Mouse (Mus musculus) Patski (cell line): ENCODE data around the gene Neurod2. TPM values are rescaled to one million over a fixed set of nuclear protein-coding genes. Genes with fewer than 3 reads are reported as not detected.

Experiments used
- ATAC-seq: fragments of 100-300 bp; one replicate; pipeline ENCODE4 v1.8.0; 2021
- CTCF ChIA-PET: fragments of 350-600 bp; sonication (Branson Sonifier 250); formaldehyde crosslinking; loops from one replicate; lab custom pipeline; 2022; ENCODE audit warnings: inconsistent platforms; lab: Charles Lee
- POLR2A ChIA-PET: fragments of 350-600 bp; sonication (Branson Sonifier 250); formaldehyde crosslinking; loops from one replicate; lab custom pipeline; 2022; ENCODE audit warnings: antibody characterized with exemption, inconsistent platforms; lab: Charles Lee
- DNase-seq: peaks from one replicate; pipeline ENCODE4 v3.0.0-alpha.2; 2011; ENCODE audit warnings: low read depth, low spot score
- H3K27me3 ChIP-seq: fragments of 371-371 bp; one replicate; pipeline ENCODE4 v1.5.1; 2021
- CTCF ChIP-seq: fragments of 100-300 bp; IDR thresholded peaks from one replicate; pipeline ENCODE4 v1.5.1; 2021
- in situ Hi-C: fragments of 300-500 bp; cut with MboI; formaldehyde crosslinking; loops from 3 replicates; pipeline ENCODE4 v1.11.1; 2018; ENCODE audit warnings: low pct_unique_long_range_greater_than_20kb, mixed read lengths
- polyA plus RNA-seq: library from polyadenylated mRNA; unstranded; gene quantifications from one replicate; pipeline ENCODE4 v1.2.3, GENCODE M21; 2021

Gene Neurod2
- polyA plus RNA-seq, result not detected

DNA sequence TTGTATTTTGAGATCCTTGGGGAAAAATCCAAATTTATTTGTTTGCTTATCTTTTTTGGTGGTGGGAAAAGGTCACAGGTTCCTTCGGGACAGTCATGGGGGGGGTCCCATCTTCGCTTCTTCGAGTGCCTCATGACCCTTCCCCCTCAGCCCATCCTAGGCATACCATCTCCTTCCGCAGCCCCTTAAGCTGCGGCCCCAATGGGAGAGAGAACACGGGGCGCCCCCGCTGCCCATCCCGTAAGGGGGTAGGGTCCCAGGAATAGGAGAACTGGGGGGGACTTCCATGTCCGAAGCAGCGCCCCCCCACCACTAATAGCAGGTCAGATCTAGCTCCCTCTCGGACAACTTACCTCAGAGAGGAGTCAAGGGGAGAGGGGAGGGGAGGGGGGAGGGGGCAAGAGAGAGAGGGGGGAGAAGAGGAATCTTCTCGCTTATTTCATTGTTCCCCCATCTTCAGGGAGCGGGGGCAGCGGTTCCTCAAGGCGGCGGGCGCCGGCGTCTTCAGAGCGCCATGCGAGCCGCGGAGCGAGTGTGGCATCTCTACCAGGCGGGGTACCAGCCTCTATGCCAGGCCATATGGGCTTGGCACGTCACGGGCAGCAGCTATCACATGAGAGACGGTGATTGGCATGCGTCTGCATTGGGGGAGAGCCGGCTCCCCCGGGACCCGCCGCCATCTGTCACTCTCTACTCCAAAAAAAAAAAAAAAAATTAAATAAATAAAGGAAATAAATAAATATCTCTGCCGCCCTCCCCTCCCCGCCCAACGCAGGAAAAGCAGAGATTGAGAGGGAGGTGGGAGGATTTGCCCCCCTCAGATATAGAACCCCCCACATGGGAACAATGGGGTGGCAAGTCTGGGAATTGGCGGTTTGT lies at the start of gene Neurod2:
Neurod2 (minus strand) TSS at position 568 of the 879 bp plus-strand sequence.
- peaks cover 89% of the 10 kb centered on the region for H3K27me3 ChIP-seq
- in situ Hi-C loops, result no loop called here
- TF ChIP-seq CTCF, result no peak
- DNase-seq (no peak), ATAC-seq (no peak)
- ChIA-PET CTCF (no interaction called here), POLR2A (interaction anchor here (1.1 kb wide), 1 partner anchor 10 kb away, joined by 3 read pairs; no protein-coding TSS in a partner anchor)

DNA sequence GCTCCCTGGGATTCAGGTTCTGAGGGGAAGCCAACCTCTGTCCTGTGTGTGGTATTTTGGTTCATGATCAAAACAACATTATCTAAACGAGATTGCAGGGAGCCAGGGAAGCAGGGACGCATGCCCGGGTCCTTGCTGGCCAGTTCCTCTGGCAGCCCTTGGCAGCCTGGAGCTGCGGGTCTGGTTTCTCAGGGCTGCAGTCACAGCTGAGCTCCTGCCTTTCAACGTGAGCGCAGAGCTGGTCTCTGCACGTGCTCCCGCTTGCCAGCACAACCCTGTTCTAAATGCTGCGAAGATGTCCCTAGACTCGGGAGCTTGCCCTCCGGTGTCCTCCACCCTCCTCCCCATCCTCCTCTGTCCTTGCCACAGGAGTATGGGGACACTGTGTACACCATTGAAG lies 48.3 kb upstream of the Neurod2 start:
- TF ChIP-seq CTCF, result no peak
- DNase-seq (no peak), ATAC-seq (no peak)
- ChIA-PET CTCF (interaction anchor here (1.0 to 2.4 kb wide), 3 partner anchors 11 to 35 kb away, joined by 3 to 10 read pairs (median 7); no protein-coding TSS in a partner anchor), POLR2A (no interaction called here)
- in situ Hi-C loops, result no loop called here
- H3K27me3 ChIP-seq, result no peaks in the 10 kb centered on the region

DNA sequence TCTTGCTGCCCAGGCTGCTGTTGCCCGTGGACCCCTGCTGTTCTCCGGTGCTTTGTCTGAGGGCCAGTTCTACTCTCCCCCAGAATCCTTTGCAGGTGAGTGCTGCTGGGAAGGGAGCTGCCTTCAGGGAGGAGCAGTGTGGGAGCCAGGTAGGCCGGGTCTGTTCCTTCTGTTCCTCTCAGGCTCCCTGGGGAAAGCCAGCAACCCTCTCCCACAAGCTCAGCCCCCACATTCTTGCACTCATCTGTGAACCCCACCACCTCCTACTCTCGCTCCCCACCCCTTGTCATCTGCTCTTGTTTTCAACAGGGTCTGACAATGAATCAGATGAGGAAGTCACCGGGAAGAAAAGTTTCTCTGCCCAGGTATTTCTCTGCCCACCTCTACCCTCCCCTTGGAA lies 47.3 kb upstream of the Neurod2 start:
- CTCF ChIA-PET, result interaction anchor here (1.0 to 2.4 kb wide), 3 partner anchors 10 to 34 kb away, joined by 3 to 10 read pairs (median 5); no protein-coding TSS in a partner anchor
- POLR2A ChIA-PET, result no interaction called here

DNA sequence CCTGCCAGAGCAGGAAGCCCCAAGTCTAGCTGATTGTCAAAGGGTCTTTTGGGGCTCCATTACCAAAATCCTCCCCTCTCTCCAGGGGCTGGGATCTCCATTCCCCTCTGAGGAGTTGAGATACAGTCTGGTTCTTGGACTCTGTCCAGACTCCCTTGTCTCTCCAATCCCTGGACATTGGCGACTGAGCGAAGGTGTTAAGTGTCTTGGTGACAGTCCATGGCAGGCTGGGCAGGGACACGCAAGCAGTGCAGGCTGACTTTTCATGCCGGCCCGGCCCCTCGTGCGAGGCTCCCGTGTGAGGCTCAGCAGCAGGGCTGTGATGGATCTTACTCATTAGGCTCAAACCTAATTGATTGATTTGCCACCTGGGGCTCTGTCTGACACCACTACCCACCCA lies 44.8 kb upstream of the Neurod2 start:
- ChIA-PET CTCF (interaction anchor here (0.7 to 7.5 kb wide), 3 partner anchors 13 to 35 kb away, joined by 3 to 73 read pairs (median 3); no protein-coding TSS in a partner anchor), POLR2A (interaction anchor here (0.6 to 1.7 kb wide), 2 partner anchors 10 to 19 kb away, joined by 3 to 4 read pairs; no protein-coding TSS in a partner anchor)
- in situ Hi-C loops, result no loop called here
- ATAC-seq, result no peak
- TF ChIP-seq CTCF, result no peak
- no peaks in the 10 kb centered on the region for H3K27me3 ChIP-seq
- no peak for DNase-seq

More for the DNA sequence above, 47.3 kb upstream of the Neurod2 start:
- no peaks in the 10 kb centered on the region for H3K27me3 ChIP-seq
- in situ Hi-C loops, result no loop called here
- TF ChIP-seq CTCF, result no peak
- DNase-seq (no peak), ATAC-seq (no peak)

DNA sequence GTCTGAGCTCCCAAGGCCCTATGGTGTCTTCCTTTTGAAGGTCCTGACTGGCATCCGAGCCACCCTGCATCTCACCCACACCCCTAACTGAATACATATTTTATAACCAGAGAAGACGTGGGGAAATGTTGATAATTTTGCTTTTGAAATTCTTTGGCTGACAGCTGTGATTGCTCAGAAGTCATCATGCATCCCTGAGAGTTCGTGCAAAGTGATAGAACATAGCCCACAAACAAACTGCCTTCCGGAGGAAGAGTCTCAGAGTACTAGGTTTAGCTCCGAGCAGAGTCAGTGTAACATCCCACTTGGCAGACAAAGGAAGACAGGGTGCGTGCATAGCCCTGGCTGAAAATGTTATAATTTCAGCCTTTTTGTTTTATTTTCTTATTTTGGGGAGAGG lies 43.8 kb upstream of the Neurod2 start:
- TF ChIP-seq CTCF, result no peak
- DNase-seq, result no peak
- in situ Hi-C loops, result no loop called here
- H3K27me3 ChIP-seq, result no peaks in the 10 kb centered on the region
- CTCF ChIA-PET, result interaction anchor here (1.1 to 7.5 kb wide), 9 partner anchors 10 to 34 kb away, joined by 3 to 73 read pairs (median 8); partner anchors contain the start of gene Tcap
- no peak for ATAC-seq
- POLR2A ChIA-PET, result interaction anchor here (0.8 to 1.7 kb wide), 4 partner anchors 9 to 41 kb away, joined by 3 to 4 read pairs (median 3); partner anchors contain the start of gene Stard3

GRCm38 (mm10) chr11:98372406-98372805 lies 43.0 kb upstream of the Neurod2 start:
- POLR2A ChIA-PET, result interaction anchor here (0.5 to 1.0 kb wide), 2 partner anchors 14 to 16 kb away, joined by 3 read pairs; partner anchors contain the start of gene Stard3
- no peak for TF ChIP-seq CTCF
- ATAC-seq (peak; percentile 20), DNase-seq (no peak)
- CTCF ChIA-PET, result interaction anchor here (0.7 to 7.5 kb wide), 12 partner anchors 8 to 105 kb away, joined by 3 to 73 read pairs (median 4); partner anchors contain the start of genes Erbb2, Stard3 and Tcap
- in situ Hi-C loops, result no loop called here
- H3K27me3 ChIP-seq, result no peaks in the 10 kb centered on the region

DNA sequence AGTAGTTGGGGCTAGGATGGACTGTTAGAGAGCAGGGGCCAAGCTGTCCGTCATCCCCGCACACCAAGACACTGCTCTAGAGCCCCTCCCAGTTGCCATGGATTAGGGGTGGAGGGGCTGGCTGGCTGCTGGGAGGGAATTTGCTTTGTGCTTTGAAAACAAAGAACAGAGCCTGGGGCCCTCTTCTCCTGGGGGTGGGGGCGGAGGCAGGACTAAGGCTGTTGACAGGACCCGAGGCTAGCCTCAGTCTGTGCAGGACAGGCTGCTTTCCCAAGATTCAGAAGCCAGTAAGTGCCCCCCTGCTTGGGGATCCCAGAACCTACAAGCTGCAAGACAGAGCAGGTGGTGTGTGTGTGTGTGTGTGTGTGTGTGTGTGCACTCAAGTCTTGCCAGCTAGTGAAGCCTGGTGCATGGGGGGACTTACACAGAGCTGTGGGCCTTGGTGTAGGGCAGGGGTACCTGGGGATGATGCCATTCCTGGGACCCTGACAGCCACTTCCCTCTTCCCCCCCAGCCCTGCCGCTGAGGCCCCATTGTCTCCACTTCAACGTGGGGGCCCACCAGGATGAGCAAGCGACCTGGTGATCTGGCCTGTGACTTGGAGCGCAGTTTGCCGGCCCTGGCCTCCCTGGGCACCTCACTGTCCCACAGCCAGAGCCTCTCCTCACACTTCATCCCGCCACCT lies 42.2 kb upstream of the Neurod2 start:
- no peaks in the 10 kb centered on the region for H3K27me3 ChIP-seq
- ChIA-PET CTCF (interaction anchor here (0.9 to 7.5 kb wide), 11 partner anchors 9 to 104 kb away, joined by 3 to 73 read pairs (median 5); partner anchors contain the start of genes Erbb2, Stard3 and Tcap), POLR2A (no interaction called here)
- no peak for DNase-seq
- no peak for TF ChIP-seq CTCF
- ATAC-seq, result no peak
- in situ Hi-C loops, result no loop called here

DNA sequence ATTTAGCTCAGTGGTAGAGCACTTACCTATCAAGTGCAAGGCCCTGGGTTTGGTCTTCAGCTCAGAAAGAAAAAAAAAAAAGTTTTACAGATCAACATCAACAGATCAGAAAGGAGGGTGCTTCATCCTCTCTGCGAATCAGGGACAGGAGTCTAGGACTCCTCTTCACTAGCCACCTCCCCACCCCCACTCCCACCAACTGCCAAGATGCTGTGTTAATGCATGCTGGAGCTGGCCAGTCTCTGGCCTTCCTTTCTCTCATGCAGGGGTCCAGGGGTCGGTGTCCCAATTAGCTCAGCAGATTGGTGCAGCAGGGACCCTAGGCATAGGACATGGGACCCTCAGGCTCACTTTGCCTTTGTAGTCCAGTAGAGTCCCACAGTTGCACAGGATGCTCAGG lies 41.1 kb upstream of the Neurod2 start:
- POLR2A ChIA-PET, result no interaction called here
- in situ Hi-C loops, result no loop called here

DNA sequence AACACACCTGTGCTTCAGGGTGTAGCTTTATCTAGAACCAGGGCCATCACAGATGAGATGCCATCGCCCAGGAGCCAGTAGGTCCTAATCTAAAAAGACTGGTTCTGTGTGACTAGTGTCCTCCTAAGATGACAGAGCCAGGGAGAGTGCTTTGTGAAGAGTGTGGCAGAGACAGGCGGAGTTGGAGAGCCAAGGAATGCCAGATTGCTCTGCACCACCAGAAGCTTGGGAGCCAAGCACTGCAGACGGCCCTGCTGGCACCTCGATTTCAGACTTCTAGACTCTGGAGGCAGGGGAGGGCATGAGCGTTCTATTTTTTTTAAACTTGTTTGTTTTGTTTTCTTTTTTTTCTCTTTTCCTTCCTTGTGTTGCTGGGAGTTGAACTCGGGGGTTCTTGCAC lies 39.9 kb upstream of the Neurod2 start:
- ATAC-seq (no peak), DNase-seq (no peak)
- no peak for TF ChIP-seq CTCF
- ChIA-PET CTCF (interaction anchor here (1.4 to 7.5 kb wide), 2 partner anchors 20 to 26 kb away, joined by 7 to 73 read pairs; no protein-coding TSS in a partner anchor), POLR2A (interaction anchor here (2.9 kb wide), 1 partner anchor 11 kb away, joined by 10 read pairs; the partner anchor contains the start of gene Stard3)
- no peaks in the 10 kb centered on the region for H3K27me3 ChIP-seq
- in situ Hi-C loops, result no loop called here

More for the DNA sequence above, 41.1 kb upstream of the Neurod2 start:
- CTCF ChIA-PET, result interaction anchor here (3.4 to 7.5 kb wide), 2 partner anchors 8 to 27 kb away, joined by 29 to 73 read pairs; no protein-coding TSS in a partner anchor
- H3K27me3 ChIP-seq, result no peaks in the 10 kb centered on the region
- no peak for ATAC-seq
- DNase-seq, result no peak
- no peak for TF ChIP-seq CTCF

- CTCF ChIA-PET, result interaction anchor here (0.8 to 4.3 kb wide), 5 partner anchors 9 to 25 kb away, joined by 3 to 25 read pairs (median 7); no protein-coding TSS in a partner anchor
Measured at GRCm38 (mm10) chr11:98367863-98368186, 38.4 kb upstream of the Neurod2 start.

More at GRCm38 (mm10) chr11:98367863-98368186, 38.4 kb upstream of the Neurod2 start:
- in situ Hi-C loops, result no loop called here
- TF ChIP-seq CTCF, result no peak
- no peaks in the 10 kb centered on the region for H3K27me3 ChIP-seq
- POLR2A ChIA-PET, result interaction anchor here (0.5 to 2.9 kb wide), 2 partner anchors 9 to 560 kb away, joined by 4 to 10 read pairs; partner anchors contain the start of gene Stard3
- no peak for DNase-seq
- ATAC-seq, result no peak
